Mouse (Mus musculus) macrophage (primary cell): ENCODE results near the gene Runx1. TPM values are rescaled to one million over a fixed set of nuclear protein-coding genes. Genes with fewer than 3 reads are reported as not detected.

ENCODE experiments used
- H3K27ac ChIP-seq: fragments of 350-480 bp; formaldehyde crosslinking; 2 replicates; pipeline ENCODE4 v1.9.0; 2021
- H3K36me3 ChIP-seq: fragments of 350-480 bp; formaldehyde crosslinking; 2 replicates; pipeline ENCODE4 v1.9.0; 2021; ENCODE audit errors: inconsistent target
- H3K4me3 ChIP-seq: fragments of 350-480 bp; formaldehyde crosslinking; 2 replicates; pipeline ENCODE4 v1.9.0; 2021; ENCODE audit errors: inconsistent target
- H3K79me2 ChIP-seq: fragments of 350-480 bp; formaldehyde crosslinking; 2 replicates; pipeline ENCODE4 v1.9.0; 2021; ENCODE audit errors: inconsistent target
- WGBS: methylation state at CpG from one replicate; pipeline ENCODE4 v1.1.7; 2026; ENCODE audit warnings: inconsistent platforms; ENCODE audit not compliant: missing documents; 5-methylcytosine and 5-hydroxymethylcytosine counted together
- polyA plus RNA-seq: library from polyadenylated mRNA; stranded (reverse); fragments of 250-400 nt; gene quantifications from 3 replicates; pipeline ENCODE4 v1.2.4, GENCODE M21; 2018; ENCODE audit warnings: inconsistent platforms

Runx1 gene
- polyA plus RNA-seq, 1 experiment from 2014 or later, result 30.4 TPM

DNA sequence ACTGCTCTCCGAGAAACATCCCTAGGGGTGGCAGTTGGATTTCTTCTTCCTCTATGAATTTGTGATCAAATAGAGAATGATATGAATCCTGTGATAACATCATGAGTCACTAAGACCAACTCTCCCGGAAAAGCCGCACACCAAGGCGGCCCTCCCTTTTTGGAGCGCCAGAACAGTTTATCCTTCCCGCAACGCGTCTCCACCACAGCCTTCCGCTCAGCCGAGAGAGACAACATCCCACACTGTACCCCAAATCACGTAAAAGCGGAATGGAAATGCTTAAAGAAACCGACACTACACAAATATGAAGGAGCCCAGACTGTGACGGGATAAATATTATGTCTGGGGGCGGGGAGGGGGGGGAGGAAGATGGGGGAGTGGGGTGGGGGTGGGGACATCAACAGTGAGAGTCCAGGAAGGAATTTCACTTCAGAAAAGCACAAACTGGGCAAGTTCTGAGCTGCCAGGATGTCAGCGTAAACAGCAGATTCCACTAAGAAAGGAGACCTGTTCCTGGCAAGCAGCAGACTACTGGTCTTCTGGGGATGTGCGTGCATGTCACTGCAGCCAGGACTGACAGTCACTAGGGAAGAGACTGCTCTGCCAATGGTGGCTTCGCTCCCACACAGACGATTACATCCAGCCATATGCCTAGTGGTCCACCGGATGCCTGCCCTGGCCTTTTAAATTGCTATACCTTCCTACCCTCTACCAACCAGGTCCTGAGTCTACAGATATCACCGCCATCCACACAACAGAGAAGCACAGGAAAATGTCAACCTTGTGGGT lies 141.3 kb downstream of the Runx1 start:
- H3K36me3 ChIP-seq, result peaks cover 90% of the 10 kb centered on the region
- no peak overlapping the region for H3K27ac ChIP-seq
- WGBS, result 96% methylated on average over 19 of the region's 21 CpGs
- peaks cover 97% of the 10 kb centered on the region for H3K79me2 ChIP-seq
- no peak overlapping the region for H3K4me3 ChIP-seq

DNA sequence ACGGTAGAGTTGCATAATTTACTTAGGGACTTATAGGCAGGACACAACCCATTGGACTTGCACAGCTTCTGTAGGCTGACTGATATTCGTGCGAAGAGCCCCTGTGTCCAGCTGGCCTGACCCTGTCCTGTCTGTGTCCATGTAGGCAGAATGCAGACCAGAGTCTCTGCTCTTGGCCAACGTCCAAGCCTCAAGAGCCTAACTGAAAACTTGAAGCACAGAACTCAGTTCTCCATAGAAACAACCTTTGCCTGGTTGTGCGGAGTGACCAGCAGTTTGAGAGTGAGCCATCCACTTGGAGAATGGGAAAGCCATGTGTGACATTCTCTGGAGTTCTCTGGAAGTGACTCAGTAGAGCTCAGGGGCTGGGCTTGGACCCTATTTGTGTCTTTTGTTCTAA lies 149.3 kb downstream of the Runx1 start:
- H3K27ac ChIP-seq, result peak overlapping the region; percentile 95
- H3K79me2 ChIP-seq, result peaks cover 88% of the 10 kb centered on the region
- WGBS, result 46% methylated on average over 5 of the region's 5 CpGs
- peaks cover 44% of the 10 kb centered on the region for H3K36me3 ChIP-seq
- no peak overlapping the region for H3K4me3 ChIP-seq

DNA sequence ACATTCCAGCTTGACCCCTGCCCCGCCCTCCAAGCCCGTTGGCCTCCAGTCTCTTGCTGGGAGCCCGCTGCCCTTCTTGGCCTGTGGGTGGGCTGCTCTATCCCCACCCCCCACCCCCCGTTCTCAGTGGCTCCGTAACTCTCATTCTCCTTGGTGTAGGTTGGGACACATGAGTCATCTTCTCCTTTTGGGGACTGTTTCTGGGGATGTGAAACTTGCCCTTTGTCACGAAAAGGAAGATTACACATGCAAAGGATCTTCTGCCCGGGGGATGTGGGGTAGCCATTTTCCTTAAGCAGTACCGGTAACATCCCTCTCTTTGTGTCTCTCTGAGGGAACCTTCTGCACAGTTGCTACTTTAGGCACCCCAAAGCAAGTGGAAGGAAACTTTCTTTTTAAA lies 150.3 kb downstream of the Runx1 start:
- peak overlapping the region; percentile 95 for H3K27ac ChIP-seq
- WGBS, result 14% methylated on average over 8 of the region's 8 CpGs
- H3K79me2 ChIP-seq, result peaks cover 88% of the 10 kb centered on the region
- H3K4me3 ChIP-seq, result no peak overlapping the region
- peaks cover 35% of the 10 kb centered on the region for H3K36me3 ChIP-seq

DNA sequence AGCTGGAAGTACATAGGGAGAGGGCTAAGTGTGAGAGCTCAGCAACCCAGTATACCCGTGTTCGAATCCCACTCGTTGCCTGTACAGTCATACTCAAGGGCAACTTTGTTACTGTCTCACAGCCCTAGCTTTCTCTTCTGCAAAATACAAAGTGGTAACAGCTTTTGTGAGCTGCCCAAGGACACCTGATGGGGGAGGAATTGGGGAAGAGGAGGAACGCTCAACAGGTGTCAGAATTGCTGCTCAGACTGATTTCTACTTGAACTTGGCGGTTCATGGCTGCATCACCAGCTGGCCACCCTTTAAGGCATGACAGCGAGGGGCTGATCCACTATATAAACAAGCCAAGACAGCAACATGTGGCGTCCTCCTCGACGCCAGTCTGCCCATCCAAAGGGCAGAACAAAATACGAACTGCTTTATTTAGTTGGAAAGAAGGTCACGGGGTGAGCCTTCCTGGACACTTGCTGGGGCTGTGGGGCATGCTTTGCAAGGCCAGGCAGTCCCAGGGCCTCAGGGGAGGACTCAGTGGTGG lies 151.0 kb downstream of the Runx1 start:
- peaks cover 88% of the 10 kb centered on the region for H3K79me2 ChIP-seq
- H3K4me3 ChIP-seq, result no peak overlapping the region
- H3K36me3 ChIP-seq, result peaks cover 28% of the 10 kb centered on the region; the same call in 1 of the 2 replicates
- WGBS, result 88% methylated on average over 11 of the region's 11 CpGs
- peak overlapping the region; percentile 95 for H3K27ac ChIP-seq

DNA sequence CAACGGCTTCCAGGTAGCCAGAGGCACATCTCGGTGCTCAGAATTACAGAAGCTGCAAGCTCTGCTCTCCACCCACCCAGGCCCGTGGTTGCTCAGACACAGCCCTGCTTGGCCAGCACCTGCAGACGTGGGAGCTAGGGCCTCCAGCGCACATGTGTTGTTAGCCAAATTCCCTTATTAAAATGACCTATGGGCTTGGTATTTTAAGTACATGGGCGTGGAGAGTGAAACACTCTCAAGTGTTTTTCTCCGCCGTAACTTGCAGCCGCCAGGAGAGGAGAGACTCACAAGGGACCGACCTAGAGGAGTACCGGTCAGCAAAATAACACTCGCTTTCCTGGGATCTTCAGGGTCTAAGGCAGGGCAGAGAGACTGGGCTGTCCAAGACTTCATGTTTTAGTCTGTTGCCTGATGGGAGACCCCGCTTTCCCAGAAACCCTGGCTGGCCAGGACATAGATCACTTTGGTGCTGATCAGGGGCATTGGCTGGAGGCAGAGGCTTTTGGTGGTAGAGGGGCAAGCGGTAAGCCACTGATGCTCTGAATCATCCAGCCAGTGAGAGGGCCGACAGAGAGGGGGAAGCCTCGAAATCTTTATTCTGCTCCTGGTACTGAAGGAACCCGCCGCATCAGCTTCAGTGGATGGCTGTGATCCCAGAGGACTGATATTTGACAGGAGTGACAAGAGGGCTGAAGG lies 151.7 kb downstream of the Runx1 start:
- H3K4me3 ChIP-seq, result no peak overlapping the region
- H3K79me2 ChIP-seq, result peaks cover 88% of the 10 kb centered on the region
- peaks cover 22% of the 10 kb centered on the region; the same call in 1 of the 2 replicates for H3K36me3 ChIP-seq
- H3K27ac ChIP-seq, result peak overlapping the region; percentile 95
- 93% methylated on average over 17 of the region's 18 CpGs for WGBS

DNA sequence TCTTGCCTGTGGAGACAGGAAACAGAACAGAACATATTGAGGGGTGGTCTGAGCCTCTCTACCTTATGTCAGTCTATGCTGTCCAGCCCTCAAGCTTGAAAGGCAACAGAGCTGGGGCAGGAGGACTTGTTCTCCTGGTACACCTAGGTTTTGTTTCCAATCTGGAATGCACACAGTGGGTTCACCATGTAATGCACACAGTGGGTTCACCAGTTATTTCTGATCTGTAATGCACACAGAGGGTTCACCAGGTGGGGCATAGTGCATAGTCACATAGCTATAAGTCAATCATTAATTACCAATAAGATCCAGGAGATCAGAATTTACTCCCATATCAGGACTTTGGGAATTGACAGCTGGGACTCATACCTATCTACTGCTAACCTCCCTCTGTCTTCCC lies 157.1 kb downstream of the Runx1 start:
- no peak overlapping the region for H3K27ac ChIP-seq
- H3K79me2 ChIP-seq, result peaks cover 100% of the 10 kb centered on the region
- peaks cover 49% of the 10 kb centered on the region for H3K36me3 ChIP-seq
- H3K4me3 ChIP-seq, result no peak overlapping the region

DNA sequence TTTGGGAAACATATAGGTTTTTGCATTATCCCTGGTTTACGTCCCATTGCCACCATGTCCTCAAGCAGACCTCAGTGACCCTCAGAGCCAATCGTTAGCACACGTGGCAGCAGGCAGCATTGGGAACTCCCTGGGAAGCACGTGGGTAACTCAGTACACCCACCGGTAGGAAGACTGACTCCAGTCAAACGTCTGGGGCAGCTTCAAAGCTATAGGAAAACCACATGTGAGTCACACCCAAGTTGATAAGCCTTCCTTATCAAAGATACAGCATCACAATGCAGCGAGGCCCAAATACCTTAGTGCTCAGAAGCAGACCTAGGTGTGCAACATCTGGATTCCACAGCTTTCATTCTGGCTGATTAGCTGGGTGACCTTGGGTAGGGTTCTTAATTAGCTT lies 164.2 kb downstream of the Runx1 start:
- 83% methylated on average over 7 of the region's 7 CpGs for WGBS

DNA sequence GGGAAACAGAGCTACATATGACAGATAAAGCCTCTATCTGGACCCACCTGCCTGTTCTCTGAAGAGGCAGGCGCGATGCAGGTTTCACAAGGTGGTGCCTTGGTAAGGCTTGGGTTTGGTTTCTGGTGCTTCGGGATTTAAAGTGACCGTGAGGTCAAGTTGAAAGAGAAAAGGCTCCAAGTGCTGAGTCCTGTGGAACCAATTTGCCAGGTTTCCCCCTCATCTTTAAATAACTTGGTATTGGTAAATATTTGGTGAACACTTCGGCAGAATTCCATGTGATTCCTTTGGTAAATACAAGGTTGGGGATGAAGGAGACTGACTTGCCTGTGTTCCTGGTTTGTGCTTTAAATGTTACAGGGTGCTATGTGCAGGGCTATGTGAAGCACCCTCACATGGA lies 169.2 kb downstream of the Runx1 start:
- peaks cover 54% of the 10 kb centered on the region for H3K36me3 ChIP-seq
- no peak overlapping the region for H3K4me3 ChIP-seq
- 97% methylated on average over 5 of the region's 5 CpGs for WGBS

More for the DNA sequence above, 164.2 kb downstream of the Runx1 start:
- H3K79me2 ChIP-seq, result peaks cover 97% of the 10 kb centered on the region
- H3K36me3 ChIP-seq, result peaks cover 82% of the 10 kb centered on the region
- H3K27ac ChIP-seq, result no peak overlapping the region
- no peak overlapping the region for H3K4me3 ChIP-seq

DNA sequence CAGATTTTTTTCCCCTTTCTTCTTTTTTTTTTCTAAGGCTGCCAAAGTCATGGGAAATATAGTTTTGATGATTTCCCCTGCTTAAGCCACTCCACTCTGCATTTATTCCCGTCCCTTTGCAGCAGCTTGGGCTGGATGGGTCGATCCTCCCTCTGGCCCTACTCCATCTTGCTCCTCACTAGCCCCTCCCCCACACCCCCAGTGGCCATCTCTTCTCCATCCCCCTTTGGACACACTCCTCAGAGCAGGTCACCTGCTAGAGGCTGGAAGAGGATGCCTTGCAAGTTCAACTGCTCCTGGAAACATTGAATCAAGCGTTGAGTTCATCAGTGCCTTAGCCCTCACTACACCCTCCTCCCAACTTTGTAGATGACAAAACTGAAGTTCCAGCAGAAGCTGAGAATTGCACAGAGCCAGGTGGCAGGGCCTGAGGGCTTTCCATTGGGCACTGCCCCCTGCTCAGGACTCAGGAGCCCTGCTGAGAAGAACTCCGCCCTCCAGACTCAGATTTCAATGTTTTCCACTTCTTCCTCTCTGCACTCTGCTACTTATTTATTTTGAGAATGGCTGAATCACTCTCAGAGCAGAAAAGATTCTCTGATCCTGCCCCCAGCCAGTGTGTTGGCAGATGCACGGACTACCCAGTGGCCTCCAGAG lies 171.5 kb downstream of the Runx1 start:
- no peak overlapping the region for H3K4me3 ChIP-seq
- peaks cover 99% of the 10 kb centered on the region for H3K79me2 ChIP-seq
- no peak overlapping the region for H3K27ac ChIP-seq
- peaks cover 40% of the 10 kb centered on the region for H3K36me3 ChIP-seq
- WGBS, result 75% methylated on average over 5 of the region's 5 CpGs

More for the DNA sequence above, 169.2 kb downstream of the Runx1 start:
- Histone ChIP-seq H3K79me2 (peaks cover 97% of the 10 kb centered on the region), H3K27ac (no peak overlapping the region)

DNA sequence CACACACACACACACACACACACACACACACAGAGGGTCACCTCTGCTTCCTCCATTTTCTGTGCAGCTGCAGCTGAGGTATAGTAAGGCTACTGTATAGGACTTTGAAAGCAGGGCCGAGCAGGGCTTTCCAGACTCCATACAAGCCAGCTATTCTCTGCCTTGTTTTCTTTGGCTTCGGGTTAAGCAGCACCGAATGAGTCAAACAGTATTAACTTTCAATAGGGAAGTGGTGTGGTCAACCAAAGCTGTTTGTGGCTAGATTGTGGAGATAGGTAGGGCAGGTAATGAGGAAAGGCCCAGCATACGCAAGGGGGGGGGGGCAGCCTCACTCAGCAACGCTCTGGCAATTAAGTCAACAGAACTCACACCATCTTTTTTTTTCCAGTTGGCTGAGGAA lies 172.1 kb downstream of the Runx1 start:
- H3K79me2 ChIP-seq, result peaks cover 99% of the 10 kb centered on the region
- H3K4me3 ChIP-seq, result no peak overlapping the region
- WGBS, result 43% methylated on average over 5 of the region's 5 CpGs
- H3K27ac ChIP-seq, result no peak overlapping the region
- H3K36me3 ChIP-seq, result peaks cover 38% of the 10 kb centered on the region

DNA sequence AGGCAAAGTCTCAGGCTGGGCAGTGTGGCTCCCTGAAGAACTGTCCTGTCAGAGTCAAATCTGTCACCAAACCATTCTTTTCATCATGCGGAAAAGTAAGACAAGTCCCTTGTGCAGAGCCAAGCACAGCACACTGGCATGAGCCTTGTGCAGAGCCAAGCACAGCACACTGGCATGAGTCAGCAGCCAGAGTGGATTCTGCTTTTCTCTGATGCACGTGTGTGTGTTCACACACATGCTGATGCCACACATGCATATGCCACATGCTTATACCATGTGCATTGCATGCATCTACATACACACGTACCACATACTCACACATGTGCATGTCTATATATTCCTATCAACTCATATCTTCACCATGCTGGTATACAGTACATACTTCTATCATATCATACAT lies 174.7 kb downstream of the Runx1 start:
- H3K36me3 ChIP-seq, result peaks cover 26% of the 10 kb centered on the region; the same call in 1 of the 2 replicates
- no peak overlapping the region for H3K27ac ChIP-seq
- no peak overlapping the region for H3K4me3 ChIP-seq
- 96% methylated on average over 3 of the region's 3 CpGs for WGBS
- H3K79me2 ChIP-seq, result peaks cover 99% of the 10 kb centered on the region

DNA sequence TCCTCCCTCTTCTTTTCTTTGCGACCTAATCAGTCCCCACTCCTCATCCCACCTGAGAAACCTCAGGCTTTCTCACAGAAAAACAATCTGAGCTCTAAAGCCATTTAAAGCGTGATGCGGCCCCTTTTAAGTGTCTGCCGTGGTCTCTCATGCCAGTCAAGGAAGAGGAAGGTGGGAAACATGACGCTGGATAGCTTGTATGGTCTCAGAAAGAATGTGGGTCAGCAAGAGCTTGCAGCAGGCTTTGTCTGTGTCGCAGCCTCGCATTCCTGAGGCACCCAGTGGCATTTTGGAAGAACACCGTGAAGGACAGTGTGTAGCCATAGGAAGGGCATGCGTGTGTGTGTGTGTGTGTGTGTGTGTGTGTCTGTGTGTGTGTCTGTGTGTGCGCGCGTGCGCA lies 179.8 kb downstream of the Runx1 start:
- H3K36me3 ChIP-seq, result peaks cover 39% of the 10 kb centered on the region; the same call in 1 of the 2 replicates
- H3K27ac ChIP-seq, result no peak overlapping the region
- WGBS, result 86% methylated on average over 9 of the region's 13 CpGs
- no peak overlapping the region for H3K4me3 ChIP-seq
- peaks cover 100% of the 10 kb centered on the region for H3K79me2 ChIP-seq

DNA sequence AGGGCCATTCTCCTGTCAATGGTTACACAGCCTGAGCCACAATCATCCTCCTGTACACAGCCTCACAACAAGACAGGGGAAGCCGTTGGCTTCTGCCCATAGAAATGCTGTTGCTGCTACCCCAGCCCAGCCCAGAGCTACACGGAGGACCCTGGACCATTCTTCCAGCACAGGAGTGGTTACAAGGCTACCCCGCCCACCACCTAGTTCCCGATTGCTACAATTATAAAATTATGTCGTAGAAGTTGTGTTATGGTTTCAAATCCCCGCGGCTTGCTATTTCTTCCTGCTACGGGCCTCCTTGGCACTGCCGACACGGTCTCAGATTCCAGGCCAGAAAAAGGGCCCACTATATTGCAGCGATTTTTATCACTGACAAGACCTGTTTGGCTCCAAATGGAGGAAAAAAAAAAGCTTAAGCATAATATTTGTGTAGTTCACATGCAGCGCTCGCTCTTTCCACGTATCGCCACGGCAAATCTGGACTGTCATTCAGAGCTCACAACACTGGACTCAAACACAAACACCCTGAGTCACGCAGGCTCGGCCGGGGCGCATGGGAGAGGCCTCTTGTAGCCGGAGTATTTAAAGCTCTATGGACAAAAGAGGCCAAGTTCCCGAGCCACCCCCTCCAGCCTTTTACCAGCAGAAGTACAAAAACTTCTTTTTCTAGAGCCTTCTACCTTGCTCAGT lies 180.4 kb downstream of the Runx1 start:
- H3K79me2 ChIP-seq, result peaks cover 100% of the 10 kb centered on the region
- no peak overlapping the region for H3K27ac ChIP-seq
- H3K4me3 ChIP-seq, result no peak overlapping the region
- peaks cover 39% of the 10 kb centered on the region; the same call in 1 of the 2 replicates for H3K36me3 ChIP-seq
- WGBS, result 87% methylated on average over 22 of the region's 22 CpGs

DNA sequence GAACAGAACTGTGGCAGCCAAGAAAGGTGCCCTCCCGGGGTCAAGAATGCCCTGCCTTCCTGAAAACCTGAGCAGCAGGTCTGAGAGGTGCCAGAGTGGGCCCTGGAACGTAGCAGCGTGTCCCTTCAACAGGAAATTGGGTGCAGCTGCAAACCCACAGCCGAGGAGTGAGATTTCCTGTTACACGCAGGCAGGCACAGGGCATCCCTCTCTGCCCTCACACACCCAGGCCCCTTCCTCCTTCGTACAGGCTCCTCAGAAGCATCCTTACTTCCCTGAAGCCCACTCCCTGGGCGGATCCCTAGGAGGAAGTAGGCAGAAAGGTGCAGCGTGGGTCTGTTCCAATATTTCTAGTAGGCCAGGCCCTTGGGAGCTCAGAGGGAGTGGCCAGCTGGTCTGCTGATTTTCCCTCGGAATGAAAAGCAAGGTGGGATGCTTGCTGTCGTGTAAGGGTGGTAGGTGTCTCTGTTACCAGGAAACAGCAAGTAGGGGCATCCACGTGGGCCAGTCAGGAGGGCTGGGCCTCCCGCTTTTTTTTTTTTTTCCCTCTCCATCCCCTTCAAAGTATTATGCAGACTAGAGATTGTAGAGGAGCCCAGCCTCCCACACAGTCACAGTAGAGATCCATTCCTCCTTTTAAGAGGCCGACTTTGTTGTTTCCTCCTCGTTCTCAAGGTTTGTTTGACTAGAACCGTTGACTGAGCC lies 181.1 kb downstream of the Runx1 start:
- Histone ChIP-seq H3K36me3 (peaks cover 39% of the 10 kb centered on the region; the same call in 1 of the 2 replicates), H3K27ac (no peak overlapping the region)

More for the DNA sequence above, 181.1 kb downstream of the Runx1 start:
- Histone ChIP-seq H3K4me3 (no peak overlapping the region), H3K79me2 (peaks cover 100% of the 10 kb centered on the region)
- WGBS, result 27% methylated on average over 15 of the region's 15 CpGs
